Mouse (Mus musculus): ENCODE results near the gene Hlcs.

Hlcs gene

DNA sequence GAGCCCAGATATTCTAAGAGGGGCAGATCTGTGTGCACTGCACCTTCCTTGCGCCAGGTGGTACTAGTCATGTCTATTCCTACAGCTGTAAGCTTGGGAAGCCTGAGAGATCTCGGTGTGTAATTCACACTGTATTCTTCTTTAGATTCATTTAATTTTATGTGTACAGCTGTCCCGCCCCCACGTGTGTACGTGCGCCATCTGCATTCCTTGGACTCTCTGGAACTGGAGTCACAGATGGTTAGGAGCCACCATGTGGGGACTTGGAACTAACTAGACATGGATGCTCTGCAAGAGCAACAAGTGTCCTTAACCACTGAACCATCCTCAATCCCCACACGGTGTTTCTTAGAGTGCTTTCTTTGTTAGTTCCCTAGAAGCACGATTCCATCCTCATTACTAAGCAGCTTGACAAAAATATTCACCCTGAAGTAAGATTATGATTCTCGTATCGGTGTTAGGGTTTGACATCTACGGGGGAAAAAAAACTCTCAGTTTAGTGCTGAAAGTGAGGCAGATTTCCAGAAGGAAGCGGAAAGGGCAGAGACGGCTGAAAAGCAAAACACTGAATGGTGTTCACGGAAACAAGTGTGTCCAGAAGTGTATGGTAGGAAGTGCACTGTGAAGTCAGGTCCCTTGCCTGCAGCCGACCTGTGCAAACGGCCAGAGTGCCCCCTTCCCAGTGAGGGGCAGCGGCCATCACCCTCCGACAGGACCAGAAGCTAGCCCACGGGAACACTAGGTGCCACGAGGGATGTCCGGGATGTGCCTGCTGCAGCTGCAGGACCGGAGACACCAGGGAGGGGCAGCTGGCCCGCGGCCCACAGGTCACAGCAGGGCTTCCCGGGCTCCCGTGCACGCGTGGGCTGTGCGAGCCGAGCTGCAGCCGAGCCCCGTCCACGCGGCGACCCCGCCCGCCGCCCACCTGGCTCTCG, 24.0 kb downstream of the Hlcs start:
- no peak for DNase-seq (ENCODE audit: low spot score in 2 of 2)

DNA sequence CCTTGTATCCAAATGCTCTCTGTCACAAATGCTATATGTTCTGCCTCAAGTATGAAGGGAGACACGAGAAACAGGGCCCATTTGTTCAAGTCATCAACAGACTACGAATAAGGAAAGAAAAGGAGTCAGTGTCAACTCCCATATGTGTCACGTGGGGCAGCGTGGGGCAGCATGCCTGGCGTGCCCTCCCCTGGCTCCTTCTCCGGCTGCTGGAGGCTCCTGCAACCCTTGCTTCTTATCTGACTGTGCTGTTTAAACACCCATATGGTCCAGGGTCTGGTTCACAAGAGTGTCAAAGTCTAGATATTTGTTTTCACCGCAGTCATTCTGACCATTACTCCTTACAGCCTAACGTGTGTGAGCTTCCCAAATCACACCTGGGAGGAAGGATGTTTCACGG, 25.5 kb downstream of the Hlcs start:
- DNase-seq (ENCODE audit: low spot score in 2 of 2), result no peak

DNA sequence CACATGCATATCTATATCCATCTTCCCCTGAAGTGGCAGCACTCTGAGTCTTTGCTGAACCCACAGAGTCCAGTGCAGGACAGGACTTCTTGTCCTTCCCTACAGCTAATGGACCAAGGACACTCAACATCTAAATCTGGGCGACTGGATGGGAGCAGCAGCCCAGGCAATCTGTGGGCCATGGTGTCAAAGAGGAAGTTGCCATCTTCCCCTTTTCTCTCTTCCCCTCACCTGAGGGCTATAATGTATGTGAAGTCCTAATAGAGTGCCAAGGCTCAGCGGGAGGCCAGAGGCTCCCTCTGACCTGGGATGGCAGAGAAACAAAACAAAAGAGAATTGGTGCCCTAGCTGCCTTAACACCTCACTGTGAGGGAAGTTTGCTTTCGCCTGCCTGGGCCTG, 29.4 kb downstream of the Hlcs start:
- no peak for DNase-seq (ENCODE audit: low spot score in 2 of 2)

DNA sequence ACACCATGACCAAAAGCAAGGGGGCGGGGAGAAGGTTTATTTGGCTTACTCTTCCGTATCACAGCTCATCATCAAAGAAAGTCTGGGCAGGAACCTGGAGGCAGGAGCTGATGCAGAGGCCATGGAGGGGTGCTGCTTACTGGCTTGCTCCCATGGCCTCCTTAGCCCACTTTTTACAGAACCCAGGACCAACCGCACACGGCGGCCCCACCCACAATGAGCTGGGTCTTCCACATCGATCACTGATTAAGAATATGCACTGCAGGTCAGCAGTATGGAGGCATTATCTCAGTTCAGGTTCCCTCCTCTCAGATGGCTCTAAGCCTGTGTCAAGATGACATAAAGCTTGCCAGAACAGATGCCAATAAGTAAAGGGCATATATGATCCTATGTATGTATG, 42.5 kb downstream of the Hlcs start:
- no peak for DNase-seq (ENCODE audit: low spot score in 2 of 2)

DNA sequence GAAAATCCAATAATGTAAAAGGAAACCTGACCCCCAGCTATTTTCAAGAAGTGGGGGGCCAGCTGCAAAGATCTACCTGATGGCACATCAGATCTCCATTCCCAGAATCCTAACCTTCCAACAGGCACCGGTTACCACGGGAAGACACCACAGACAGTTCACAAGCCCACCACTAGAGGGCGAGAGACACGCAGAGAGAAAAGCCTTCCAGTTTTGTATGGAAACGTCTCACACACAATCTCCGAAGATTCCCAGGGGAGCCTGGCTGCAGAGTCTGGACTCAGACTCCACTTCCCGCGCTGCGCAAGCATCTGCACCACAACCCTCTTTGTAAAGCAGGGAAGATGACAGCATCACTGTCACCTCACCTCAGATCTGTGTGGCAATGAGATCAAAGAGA, 43.7 kb downstream of the Hlcs start:
- DNase-seq (ENCODE audit: low spot score in 2 of 2), result peak; percentile 48 to 79

DNA sequence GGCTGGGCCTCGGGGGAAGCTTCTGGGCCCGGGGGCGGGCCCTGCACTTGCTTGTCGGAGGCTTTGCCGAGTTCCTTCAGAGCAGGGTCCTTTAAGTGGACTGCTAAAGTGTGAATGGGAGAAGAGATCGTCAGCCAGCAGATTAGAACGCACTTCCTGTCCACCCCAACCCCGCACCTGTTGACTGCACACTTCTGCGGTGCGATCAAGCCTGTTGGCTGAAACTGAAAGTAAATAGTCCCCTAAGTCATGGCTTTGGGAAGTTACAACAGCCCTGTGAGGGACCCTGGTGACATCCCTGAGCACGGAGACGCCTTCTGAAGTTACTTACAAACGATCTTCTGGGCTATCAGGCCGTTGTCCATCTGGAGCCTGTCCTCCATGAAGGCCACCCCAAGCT, 45.2 kb downstream of the Hlcs start:
- DNase-seq (ENCODE audit: low spot score in 2 of 2), result no peak

DNA sequence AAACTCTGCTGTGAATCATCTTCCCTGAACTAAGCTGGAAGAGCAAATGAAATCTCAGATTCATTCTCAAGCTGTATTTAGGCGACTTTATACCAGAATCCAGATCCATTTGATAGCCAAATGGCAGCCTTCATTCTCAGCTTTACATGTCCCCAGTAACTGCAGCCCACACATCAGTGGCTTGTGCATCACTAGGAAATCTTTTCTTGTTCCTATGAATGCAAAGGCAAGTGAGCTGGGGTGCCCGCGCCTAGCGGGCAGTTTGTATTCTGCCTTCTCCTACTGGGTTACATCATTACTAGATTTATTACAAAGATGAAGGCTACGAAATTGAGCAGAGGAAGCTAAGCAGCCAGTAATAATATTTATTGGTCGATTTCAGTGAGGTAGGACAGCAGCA, 48.8 kb downstream of the Hlcs start:
- DNase-seq (ENCODE audit: low spot score in 2 of 2), result no peak

DNA sequence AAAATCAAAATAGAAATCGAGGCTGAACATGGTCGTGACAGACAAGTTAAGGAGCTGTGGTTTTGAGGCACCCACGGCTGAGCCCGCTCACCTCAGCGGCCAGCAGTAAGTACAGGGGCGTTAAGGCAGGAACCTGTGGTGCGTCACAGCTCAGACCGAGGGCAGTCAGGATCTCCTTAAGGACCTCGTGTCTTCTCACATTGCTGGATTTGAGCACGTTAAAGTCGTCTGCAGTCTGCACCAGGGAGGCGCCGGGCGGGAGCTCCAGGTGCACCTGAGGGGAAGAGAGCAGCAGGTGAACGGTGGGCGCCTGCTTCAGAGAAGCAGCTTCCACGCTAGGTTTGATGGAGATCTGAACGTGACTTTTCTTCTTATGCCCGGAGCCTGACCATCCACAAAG, 50.9 kb downstream of the Hlcs start:
- DNase-seq (ENCODE audit: low spot score in 2 of 2), result no peak

DNA sequence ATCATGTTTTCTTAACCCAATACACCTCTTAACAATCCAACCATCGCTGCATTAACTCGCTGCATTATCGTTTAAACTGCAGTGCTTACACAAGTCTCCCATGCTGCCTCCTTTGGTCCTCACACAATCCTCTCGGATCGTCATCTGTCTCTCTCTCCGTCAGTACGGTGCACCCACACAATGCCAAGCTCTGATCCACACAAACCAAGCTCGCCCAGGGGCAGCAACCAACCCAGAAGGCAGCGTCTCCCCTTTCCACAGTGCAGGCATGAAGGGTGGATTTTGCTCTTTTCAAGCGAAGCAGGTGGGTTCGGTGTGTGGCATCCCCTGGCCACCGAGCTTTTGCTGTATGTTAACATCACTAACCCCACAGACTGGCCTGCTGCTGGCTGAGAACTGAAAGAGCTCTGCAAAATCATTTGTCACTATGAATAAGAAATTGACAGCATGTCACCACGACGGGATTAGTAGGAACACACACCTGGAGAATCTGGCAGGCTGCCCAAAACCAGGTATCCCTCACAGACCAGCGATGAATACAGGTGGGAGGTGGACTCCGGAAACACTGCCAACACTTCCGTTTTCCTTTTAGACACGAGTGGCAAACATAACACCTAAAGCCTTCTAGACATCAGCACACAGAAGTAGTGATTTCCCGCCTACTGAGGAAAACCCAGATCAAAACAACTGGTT, 52.3 kb downstream of the Hlcs start:
- DNase-seq (ENCODE audit: low spot score in 2 of 2), result no peak

DNA sequence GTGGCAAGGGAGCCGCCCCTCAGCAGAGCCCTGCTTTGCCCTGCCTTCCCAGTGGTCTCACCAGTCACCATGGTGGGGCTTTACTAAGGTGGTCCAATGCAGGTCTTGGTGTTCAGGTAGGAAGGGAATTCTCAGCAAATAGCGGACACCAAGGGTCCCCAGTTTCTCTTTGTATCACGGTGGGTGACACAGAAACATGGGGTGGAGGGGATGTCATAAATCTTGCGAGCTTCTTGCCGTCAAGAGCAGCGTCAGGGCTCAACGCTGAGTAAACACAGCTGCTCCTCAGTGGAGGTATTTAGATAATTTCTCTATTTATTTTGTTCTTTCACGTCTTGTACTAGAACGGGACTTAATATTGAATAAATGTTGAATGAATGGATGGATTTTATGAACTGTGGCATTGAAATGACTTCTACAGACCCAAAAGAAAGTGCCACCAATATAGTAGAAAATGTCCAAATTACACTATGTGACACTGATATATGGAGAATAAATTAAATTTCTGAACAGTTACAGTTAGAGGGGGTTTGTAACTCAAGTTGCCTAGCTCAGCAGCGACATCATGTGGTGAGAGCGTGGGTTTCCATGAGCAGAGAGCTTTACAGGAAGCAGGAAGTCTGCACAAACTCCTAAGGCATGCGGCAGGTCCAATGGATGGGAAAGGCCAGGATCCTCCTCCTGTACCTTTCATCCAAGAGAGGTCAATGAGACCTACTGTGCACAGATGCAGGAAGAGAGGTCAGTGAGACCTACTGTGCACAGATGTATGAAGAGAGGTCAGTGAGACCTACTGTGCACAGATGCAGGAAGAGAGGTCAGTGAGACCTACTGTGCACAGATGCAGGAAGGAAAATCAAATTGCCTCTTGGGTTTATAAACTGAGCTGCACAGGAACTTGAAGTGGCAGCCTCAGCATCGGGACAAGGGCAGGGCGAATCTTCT, 54.7 kb downstream of the Hlcs start:
- peak; percentile 75 to 89 for DNase-seq (ENCODE audit: low spot score in 2 of 2)

DNA sequence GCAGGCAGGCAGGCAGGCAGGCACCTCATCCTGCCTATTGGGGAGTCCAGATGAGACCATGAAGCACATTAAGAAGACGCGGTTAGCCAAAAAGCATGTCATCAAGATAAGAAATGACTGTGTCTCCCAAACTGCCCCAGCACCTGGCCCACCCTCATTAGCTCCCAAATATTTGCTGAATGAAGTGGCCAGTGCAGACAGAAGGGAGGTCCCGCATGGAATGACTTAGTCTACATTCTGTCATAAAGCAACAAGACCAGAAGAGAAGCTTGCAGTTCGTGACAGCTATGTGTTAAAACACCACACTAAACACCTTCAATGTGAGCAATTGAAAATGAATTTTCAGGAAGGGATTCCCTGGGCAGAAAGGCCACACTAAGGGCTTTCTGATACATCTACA, 57.8 kb downstream of the Hlcs start:
- no peak for DNase-seq (ENCODE audit: low spot score in 2 of 2)

DNA sequence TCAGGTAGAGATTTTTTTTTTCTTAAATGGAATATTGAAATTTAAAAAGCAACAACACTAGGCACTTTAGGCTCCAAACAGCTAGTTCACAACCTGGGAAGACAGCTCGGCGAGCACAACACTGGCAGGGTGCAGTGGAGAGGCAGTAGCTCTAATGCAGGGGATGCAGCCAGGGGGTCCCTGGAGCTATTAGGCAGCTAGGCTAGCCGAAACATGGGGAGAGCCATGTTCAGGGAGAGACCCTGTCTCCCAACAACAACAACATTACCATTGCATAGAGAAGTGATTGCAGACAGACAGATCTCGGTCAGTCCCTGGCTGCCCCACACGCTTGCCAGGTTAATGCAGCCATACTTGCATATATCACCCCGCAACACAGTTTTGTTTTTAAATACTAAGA, 58.3 kb downstream of the Hlcs start:
- no peak for DNase-seq (ENCODE audit: low spot score in 2 of 2)

DNA sequence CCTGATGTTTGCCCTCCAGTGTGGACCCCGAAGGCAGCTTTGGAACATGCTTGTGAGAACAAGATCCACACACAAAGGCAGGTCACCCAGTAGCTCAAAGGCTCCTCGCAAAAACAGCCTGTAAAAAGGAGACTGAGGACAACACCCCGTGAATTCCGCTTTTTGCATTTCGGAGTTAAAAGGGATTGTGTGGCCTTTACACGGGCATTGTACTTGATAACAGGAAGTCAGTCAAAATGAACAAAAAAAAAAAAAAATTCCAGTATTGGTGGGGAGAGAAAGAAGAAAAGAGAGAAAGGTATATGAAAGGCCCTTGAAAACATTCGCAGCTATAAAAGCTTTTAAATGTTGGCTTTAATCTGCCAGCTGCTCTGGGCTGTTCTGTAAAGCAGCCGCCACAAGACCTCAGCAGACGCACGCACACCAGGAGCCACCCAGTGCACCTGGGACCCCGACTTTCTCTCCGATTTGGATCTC, 58.9 kb downstream of the Hlcs start:
- DNase-seq (ENCODE audit: low spot score in 2 of 2), result peak; percentile 70 to 75

DNA sequence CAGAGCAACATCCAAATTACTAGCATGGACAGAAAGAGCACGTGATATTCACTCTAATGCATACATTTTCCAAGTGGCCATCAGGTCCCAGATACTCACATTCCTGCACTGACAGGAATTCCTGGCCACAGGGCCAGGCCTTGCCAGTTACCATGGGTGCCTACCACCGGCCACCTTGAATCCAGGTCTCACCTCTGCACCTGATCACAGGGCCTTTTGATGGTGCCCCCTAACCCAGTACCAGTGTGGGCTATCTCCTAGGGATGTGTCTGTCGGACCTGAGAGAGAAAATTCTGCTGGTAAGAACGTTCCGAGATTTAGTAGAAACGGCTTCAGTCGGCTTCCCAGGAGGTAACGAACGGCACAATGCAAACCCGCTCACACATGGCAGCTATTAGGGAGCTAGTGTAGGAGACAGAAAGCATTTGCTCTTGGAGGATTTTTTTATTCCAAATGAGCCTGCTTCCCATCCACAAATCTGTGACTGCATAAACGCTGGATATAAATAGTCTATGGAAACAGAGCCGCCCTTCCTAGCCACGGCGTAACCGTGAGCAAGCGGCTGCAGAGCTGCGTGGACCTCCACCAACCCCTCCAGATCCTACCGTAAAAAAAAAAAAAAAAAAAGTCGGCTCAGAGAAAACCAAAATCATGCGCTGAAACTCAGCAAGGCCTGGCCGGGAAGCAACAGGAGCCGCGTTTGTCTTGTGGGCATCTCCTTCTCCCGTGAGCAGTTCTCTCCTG, 59.5 kb downstream of the Hlcs start:
- no peak for DNase-seq (ENCODE audit: low spot score in 2 of 2)

DNA sequence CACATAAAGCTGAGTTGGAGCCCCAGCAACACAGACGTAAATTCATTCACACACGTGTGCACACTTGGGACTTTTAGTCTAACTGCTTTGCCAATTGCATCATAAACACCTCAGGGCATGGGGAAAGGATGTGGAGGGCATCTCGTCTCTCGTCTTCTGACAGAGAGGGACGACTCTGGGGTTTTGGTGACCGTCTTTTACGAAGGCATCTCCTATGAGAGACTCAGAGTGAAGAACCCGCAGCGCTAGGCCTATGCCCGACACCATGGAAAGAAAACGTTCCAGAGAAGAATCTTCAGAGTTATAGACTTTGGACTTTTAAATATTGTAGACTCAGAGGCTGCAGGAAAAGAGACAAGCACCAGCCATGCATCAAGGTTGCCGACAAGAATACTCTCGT, 61.6 kb downstream of the Hlcs start:
- DNase-seq (ENCODE audit: low spot score in 2 of 2), result no peak

DNA sequence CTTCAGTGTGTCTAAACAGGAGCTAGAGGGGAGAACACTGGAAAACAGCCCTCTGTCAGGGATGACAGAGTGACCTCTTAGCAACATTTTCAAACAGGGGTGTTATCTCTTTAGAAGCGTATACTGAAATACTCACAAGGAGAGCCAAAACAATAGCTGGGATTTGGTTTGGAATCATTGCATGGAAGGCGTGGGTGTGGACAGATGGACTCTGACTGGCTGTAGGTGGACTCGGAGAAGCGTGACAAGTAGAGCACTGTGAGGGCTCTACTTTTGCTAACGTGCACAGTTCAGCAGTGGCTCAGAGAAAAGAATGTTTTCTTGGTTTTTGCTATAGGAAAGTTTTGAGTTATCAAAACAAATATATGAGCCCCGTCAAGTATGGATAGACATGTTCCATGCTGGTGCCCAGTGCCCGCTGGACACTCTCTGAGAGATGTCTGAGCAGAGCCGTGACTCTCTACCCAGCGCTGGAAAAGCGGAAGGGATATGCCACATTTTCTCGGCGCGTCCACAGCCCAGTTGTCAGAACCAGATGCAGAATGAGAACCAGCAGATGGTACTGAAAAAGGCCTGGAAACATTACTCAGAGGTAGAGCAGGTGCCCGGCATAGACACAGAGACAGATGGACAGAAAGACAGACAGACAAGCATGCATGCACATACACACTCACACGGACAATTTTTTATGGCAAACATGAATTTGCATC, 62.6 kb downstream of the Hlcs start:
- no peak for DNase-seq (ENCODE audit: low spot score in 2 of 2)

DNA sequence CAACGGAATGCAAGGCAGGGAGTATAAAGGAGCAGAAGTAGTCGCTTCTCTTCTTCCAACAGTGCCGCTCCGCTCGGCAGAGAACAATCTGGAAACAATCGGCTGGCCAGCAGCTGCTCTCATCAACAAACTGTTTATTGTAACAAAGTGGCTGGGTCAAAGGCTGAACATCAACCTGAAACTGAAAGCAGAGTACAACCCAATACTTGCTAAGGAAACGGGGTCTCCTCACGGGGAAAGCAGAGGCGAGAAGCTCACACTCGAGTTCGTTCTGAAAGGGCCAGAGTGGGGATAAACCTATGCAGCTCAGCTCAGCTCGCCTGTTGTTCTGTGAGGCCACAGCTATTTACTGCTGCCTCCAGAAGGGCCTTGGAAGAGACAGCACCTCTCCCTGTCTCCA, 63.2 kb downstream of the Hlcs start:
- no peak for DNase-seq (ENCODE audit: low spot score in 2 of 2)

DNA sequence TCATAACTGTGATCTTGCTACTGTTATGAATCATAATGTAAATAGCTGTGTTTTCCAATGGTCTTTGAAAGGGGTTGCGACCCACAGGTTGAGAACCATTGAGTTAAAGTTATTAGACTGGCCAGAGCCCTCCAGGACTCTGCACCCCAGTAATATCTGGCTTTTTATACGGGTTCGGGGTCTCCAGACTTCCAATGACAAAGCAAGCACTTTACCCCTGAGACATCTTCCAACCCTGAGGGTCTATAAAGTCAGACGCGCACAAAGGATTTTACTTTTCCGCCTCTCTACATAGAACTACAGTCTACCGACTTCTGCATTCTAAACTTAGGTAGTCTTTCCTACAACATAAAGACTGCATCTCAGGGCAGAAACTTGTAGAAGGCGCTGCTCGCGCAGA, 63.7 kb downstream of the Hlcs start:
- DNase-seq (ENCODE audit: low spot score in 2 of 2), result no peak

DNA sequence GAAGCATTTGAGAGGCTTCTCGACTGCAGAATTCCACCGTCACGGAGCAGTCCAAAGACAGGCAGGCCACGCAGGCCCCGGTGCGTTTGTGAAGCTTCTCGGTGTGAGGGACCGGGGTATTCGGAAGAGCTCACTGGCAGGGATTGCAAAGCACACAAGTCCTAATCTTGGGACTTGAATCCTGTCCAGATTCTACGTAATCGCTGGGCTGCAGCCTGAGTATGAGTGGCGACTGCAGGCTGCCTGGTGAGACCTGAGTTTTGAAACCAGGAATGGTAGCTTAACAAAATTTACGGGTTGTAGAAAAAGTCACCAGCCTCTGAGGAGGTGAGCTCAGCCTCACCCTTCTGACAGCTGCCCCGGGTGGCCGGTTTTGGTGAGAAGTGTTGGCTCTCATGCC, 64.7 kb downstream of the Hlcs start:
- DNase-seq (ENCODE audit: low spot score in 2 of 2), result no peak

DNA sequence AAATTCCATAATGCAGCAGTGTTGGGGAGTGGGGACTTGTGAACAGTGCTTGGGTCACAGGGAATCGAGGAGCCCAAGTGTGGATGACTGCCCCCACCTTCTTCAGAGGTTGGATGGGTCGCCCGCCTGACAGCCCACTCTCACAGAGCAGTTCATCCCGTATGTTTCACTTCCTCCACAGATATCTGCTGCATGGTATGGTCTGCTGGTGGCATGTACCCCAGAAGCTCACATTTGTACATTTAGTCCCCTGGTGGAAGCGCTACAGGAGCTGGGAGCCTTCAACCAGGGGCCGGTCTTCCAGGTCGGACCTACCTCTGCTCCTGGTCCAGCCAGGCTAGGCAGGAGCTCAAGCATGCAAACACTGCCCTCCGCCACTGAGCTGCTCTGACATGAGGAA, 66.4 kb downstream of the Hlcs start:
- DNase-seq (ENCODE audit: low spot score in 2 of 2), result no peak

All from thymus, postnatal 10 days (tissue).